Mouse (Mus musculus) liver, embryonic 14.5 days (tissue): ENCODE results near the gene Uhrf1bp1l.

Experiments used
- CTCF ChIP-seq: IDR thresholded peaks from 2 replicates; pipeline ENCODE4 v1.5.1; 2016; ENCODE audit warnings: antibody characterized with exemption, low read depth, control low read depth
- EP300 ChIP-seq: IDR thresholded peaks from 2 replicates; pipeline ENCODE4 v1.6.1; 2016; ENCODE audit warnings: antibody characterized with exemption, low read depth

DNA sequence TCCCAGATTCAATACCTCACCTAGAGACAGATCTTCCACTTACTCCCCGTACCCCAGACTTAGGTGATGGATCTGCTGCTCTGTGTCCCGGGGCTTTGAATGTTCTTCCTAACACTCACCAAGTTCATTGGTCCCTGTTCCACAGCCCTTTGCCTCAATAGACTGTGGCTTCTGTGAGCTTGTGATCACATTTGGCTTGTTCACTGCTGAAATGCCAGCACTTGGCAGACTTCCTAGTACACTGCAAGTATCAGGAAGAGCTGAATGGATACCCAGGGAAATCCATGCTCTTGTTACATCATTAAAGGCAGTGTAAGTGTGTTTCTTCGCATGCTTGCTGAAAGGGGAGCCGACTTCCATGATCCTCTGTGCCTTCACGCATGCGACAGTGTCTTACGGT, 111.5 kb downstream of the Uhrf1bp1l start:
- no peak for TF ChIP-seq CTCF
- no peak for TF ChIP-seq EP300
